Mouse (Mus musculus) C2C12 (cell line): ENCODE measurements around the gene D1Ertd622e. TPM values are rescaled to one million over a fixed set of nuclear protein-coding genes. Genes with fewer than 3 reads are reported as not detected.
"Not testable (repeated sequence)": the region's sequence is repeated elsewhere in the genome, so short reads cannot be mapped to it uniquely, and the experiment has no call there.

Experiments
- H3K27me3 ChIP-seq: one replicate; pipeline ENCODE4 v1.6.1; 2011; ENCODE audit not compliant: control insufficient read depth, insufficient read depth, insufficient read length
- H3K36me3 ChIP-seq: one replicate; pipeline ENCODE4 v1.6.1; 2011; ENCODE audit not compliant: control insufficient read depth, insufficient read depth
- H3K4me3 ChIP-seq: one replicate; pipeline ENCODE4 v1.5.1; 2011; ENCODE audit warnings: mild to moderate bottlenecking, control low read depth; ENCODE audit not compliant: poor library complexity, insufficient read depth, severe bottlenecking
- H3K79me2 ChIP-seq: one replicate; pipeline ENCODE4 v1.6.1; 2011; ENCODE audit not compliant: control insufficient read depth, insufficient read depth
- H3K79me3 ChIP-seq: one replicate; pipeline ENCODE4 v1.6.1; 2011; ENCODE audit warnings: low read depth, control low read depth
- H3ac ChIP-seq: one replicate; pipeline ENCODE3; 2011; ENCODE audit warnings: low read depth; ENCODE audit not compliant: control insufficient read depth, insufficient read length
- CEBPB ChIP-seq: IDR thresholded peaks from one replicate; pipeline ENCODE4 v1.6.1; 2011; ENCODE audit warnings: low read depth, mild to moderate bottlenecking, control low read depth, moderate library complexity
- CTCF ChIP-seq: IDR thresholded peaks from one replicate; pipeline ENCODE4 v1.5.1; 2011; ENCODE audit not compliant: control insufficient read depth, insufficient read depth, insufficient read length
- FOSL1 ChIP-seq: IDR thresholded peaks from one replicate; pipeline ENCODE4 v1.8.0; 2011; ENCODE audit warnings: mild to moderate bottlenecking, low read length; ENCODE audit not compliant: poor library complexity, insufficient read depth, severe bottlenecking
- MAX ChIP-seq: IDR thresholded peaks from one replicate; pipeline ENCODE4 v1.6.1; 2011; ENCODE audit warnings: mild to moderate bottlenecking, control low read depth
- MYOD1 ChIP-seq: IDR thresholded peaks from one replicate; pipeline ENCODE4 v1.6.1; 2011; ENCODE audit warnings: low read depth; ENCODE audit not compliant: control insufficient read depth, insufficient read length
- MYOG ChIP-seq: IDR thresholded peaks from one replicate; pipeline ENCODE4 v1.6.1; 2011; ENCODE audit not compliant: control insufficient read depth, insufficient read length; ENCODE audit errors: extremely low read depth
- USF1 ChIP-seq: IDR thresholded peaks from one replicate; pipeline ENCODE4 v1.6.1; 2011; ENCODE audit warnings: low read depth, mild to moderate bottlenecking, control low read depth, moderate library complexity
- polyA plus RNA-seq: library from polyadenylated mRNA; unstranded; fragments of >200 nt; fragmentation: generic; extraction: Trizol; gene quantifications from one replicate; pipeline ENCODE4 v1.2.1, GENCODE M21; 2012; ENCODE audit warnings: missing spikeins

D1Ertd622e gene
- polyA plus RNA-seq, 1 experiment: 22.5 TPM

GRCm38 (mm10) chr1:97583085-97583484, 78.8 kb downstream of the D1Ertd622e start:
- H3K4me3 ChIP-seq: no peak overlapping the region
- H3K79me3 ChIP-seq: no peaks in the 10 kb centered on the region
- H3K36me3 ChIP-seq: no peaks in the 10 kb centered on the region
- TF ChIP-seq USF1: no peak
- no peak for TF ChIP-seq FOSL1
- TF ChIP-seq MYOD1: no peak
- TF ChIP-seq MYOG: no peak
- no peak for TF ChIP-seq CEBPB
- no peak for TF ChIP-seq MAX
- no peak for TF ChIP-seq CTCF
- H3K79me2 ChIP-seq: no peaks in the 10 kb centered on the region
- H3ac ChIP-seq: no peak overlapping the region
- H3K27me3 ChIP-seq: no peaks in the 10 kb centered on the region

GRCm38 (mm10) chr1:97580680-97581079, 81.2 kb downstream of the D1Ertd622e start:
- not testable (repeated sequence) for H3ac ChIP-seq, H3K36me3 ChIP-seq, H3K27me3 ChIP-seq, H3K79me3 ChIP-seq, H3K4me3 ChIP-seq, H3K79me2 ChIP-seq

GRCm38 (mm10) chr1:97580270-97580669, 81.6 kb downstream of the D1Ertd622e start:
- H3K27me3 ChIP-seq: no peaks in the 10 kb centered on the region
- TF ChIP-seq CTCF: no peak
- TF ChIP-seq MYOD1: no peak
- no peak for TF ChIP-seq CEBPB

GRCm38 (mm10) chr1:97578025-97578417, 83.9 kb downstream of the D1Ertd622e start:
- Histone ChIP-seq H3K79me2 (no peaks in the 10 kb centered on the region), H3K36me3 (no peaks in the 10 kb centered on the region), H3ac (no peak overlapping the region), H3K4me3 (no peak overlapping the region), H3K27me3 (no peaks in the 10 kb centered on the region), H3K79me3 (no peaks in the 10 kb centered on the region)
- TF ChIP-seq CTCF: no peak
- no peak for TF ChIP-seq MAX

More at GRCm38 (mm10) chr1:97580270-97580669, 81.6 kb downstream of the D1Ertd622e start:
- H3K4me3 ChIP-seq: no peak overlapping the region
- H3K79me3 ChIP-seq: no peaks in the 10 kb centered on the region
- no peaks in the 10 kb centered on the region for H3K79me2 ChIP-seq
- no peak overlapping the region for H3ac ChIP-seq
- no peaks in the 10 kb centered on the region for H3K36me3 ChIP-seq

- Histone ChIP-seq H3K79me3 (no peaks in the 10 kb centered on the region), H3K4me3 (no peak overlapping the region), H3K79me2 (no peaks in the 10 kb centered on the region), H3K27me3 (no peaks in the 10 kb centered on the region), H3K36me3 (no peaks in the 10 kb centered on the region), H3ac (no peak overlapping the region)
- TF ChIP-seq CEBPB (no peak), MYOG (no peak), MAX (no peak), FOSL1 (no peak), CTCF (no peak), USF1 (no peak), MYOD1 (no peak)
Measured at GRCm38 (mm10) chr1:97577062-97578024, 84.5 kb downstream of the D1Ertd622e start.

GRCm38 (mm10) chr1:97576576-97576975, 85.3 kb downstream of the D1Ertd622e start:
- Histone ChIP-seq H3K79me3 (no peaks in the 10 kb centered on the region), H3K79me2 (no peaks in the 10 kb centered on the region), H3K36me3 (no peaks in the 10 kb centered on the region), H3K4me3 (no peak overlapping the region), H3K27me3 (no peaks in the 10 kb centered on the region), H3ac (no peak overlapping the region)
- TF ChIP-seq MYOG (no peak), CEBPB (no peak), USF1 (no peak), MAX (no peak), CTCF (no peak), MYOD1 (no peak), FOSL1 (no peak)
